ENCODE assay signal across 9 mouse cellular contexts in genomic region chr4:55721834-55722233, GRCm38 (mm10).
A peak's percentile ranks its signal among the peaks of the same experiment; 100 is the strongest.
DNase-seq lines count a peak whose midpoint lies in the region; ATAC-seq and TF ChIP-seq lines count a peak whose summit lies in the region.
"Had no signal": no experiment of that assay in that cellular context is flagged by ENCODE, and none has a peak within 500 bp of the region (broad histone marks: within the 10 kb centered on the region; RNA-seq: fewer than 3 reads in every experiment).

No protein-coding gene starts in this region.

- peaks cover 7% of the 10 kb centered on the region; the same call in 1 of the 2 replicates for H3K4me1 ChIP-seq in lung, embryonic 14.5 days (ENCODE audit: insufficient read depth)
- no peaks in the 10 kb centered on the region for H3K4me1 ChIP-seq in limb, embryonic 10.5 days

- peak; percentile 91 for ATAC-seq in lung, embryonic 14.5 days (ENCODE audit: insufficient read depth)
- ATAC-seq: forebrain, embryonic 15.5 days had no signal

- no peak overlapping the region for H3K4me3 ChIP-seq in lung, embryonic 14.5 days (ENCODE audit: low read depth, low read length)
- H3K4me3 ChIP-seq in limb, embryonic 10.5 days, result no peak overlapping the region
- H3K4me3 ChIP-seq: forebrain, embryonic 15.5 days had no signal

- no peak overlapping the region for H3K4me2 ChIP-seq in lung, embryonic 14.5 days
- H3K4me2 ChIP-seq: forebrain, embryonic 15.5 days had no signal

- no peak overlapping the region for H3K27ac ChIP-seq in lung, embryonic 14.5 days (ENCODE audit: low read depth)
- H3K27ac ChIP-seq in limb, embryonic 10.5 days, result no peak overlapping the region
- H3K27ac ChIP-seq: forebrain, embryonic 15.5 days had no signal

- H3K27me3 ChIP-seq in lung, embryonic 14.5 days (ENCODE audit: insufficient read depth, low read length), result no peaks in the 10 kb centered on the region
- H3K27me3 ChIP-seq in limb, embryonic 10.5 days (ENCODE audit: low read depth, poor library complexity, severe bottlenecking), result no peaks in the 10 kb centered on the region
- H3K27me3 ChIP-seq: forebrain, embryonic 15.5 days had no signal

- no peak overlapping the region for H3K9ac ChIP-seq in lung, embryonic 14.5 days
- H3K9ac ChIP-seq: forebrain, embryonic 15.5 days had no signal

- peak; percentile 26 for TF ChIP-seq CTCF in lung, embryonic 14.5 days (IDR thresholded peaks at IDR 0.05; ENCODE audit: low read depth)

- no peaks in the 10 kb centered on the region for H3K9me3 ChIP-seq in lung, embryonic 14.5 days (ENCODE audit: low read depth, low read length)
- H3K9me3 ChIP-seq in limb, embryonic 10.5 days (replicated peaks), result no peaks in the 10 kb centered on the region
- H3K9me3 ChIP-seq: forebrain, embryonic 15.5 days had no signal

- WGBS in lung, embryonic 14.5 days, result 7% methylated on average over 2 of the region's 2 CpGs
- 75% methylated on average over 2 of the region's 2 CpGs for WGBS in limb, embryonic 10.5 days

- no peaks in the 10 kb centered on the region for H3K36me3 ChIP-seq in lung, embryonic 14.5 days (ENCODE audit: insufficient read depth)
- no peaks in the 10 kb centered on the region for H3K36me3 ChIP-seq in limb, embryonic 10.5 days
- H3K36me3 ChIP-seq: forebrain, embryonic 15.5 days had no signal

- peak; percentile 87 for DNase-seq in lung, embryonic 14.5 days
- no peak for DNase-seq in lung, postnatal 25 days (ENCODE audit: low spot score)
- DNase-seq in adrenal gland, postnatal 25 days, result peak; percentile 23
- peak; percentile 44 for DNase-seq in kidney, adult 11 months
- DNase-seq in lung, postnatal 14 days, result peak; percentile 54
- DNase-seq in limb, embryonic 10.5 days (ENCODE audit: low spot score), result no peak
- no peak for DNase-seq in T-cell, adult 2 months (ENCODE audit: low spot score)
- no peak for DNase-seq in right cerebral cortex, postnatal 4 days

Comparison
In these comparisons a context has a peak if more than half of its experiments do, and no peak if none do; other contexts are left out.
1. DNase-seq: peak in lung, embryonic 14.5 days (single experiment), adrenal gland, postnatal 25 days (single experiment), kidney, adult 11 months (single experiment) and lung, postnatal 14 days (single experiment); none in lung, postnatal 25 days (single experiment), limb, embryonic 10.5 days (single experiment), T-cell, adult 2 months (single experiment) and right cerebral cortex, postnatal 4 days (single experiment).